ENCODE assay signal across 1 mouse cellular context in the genomic region with DNA sequence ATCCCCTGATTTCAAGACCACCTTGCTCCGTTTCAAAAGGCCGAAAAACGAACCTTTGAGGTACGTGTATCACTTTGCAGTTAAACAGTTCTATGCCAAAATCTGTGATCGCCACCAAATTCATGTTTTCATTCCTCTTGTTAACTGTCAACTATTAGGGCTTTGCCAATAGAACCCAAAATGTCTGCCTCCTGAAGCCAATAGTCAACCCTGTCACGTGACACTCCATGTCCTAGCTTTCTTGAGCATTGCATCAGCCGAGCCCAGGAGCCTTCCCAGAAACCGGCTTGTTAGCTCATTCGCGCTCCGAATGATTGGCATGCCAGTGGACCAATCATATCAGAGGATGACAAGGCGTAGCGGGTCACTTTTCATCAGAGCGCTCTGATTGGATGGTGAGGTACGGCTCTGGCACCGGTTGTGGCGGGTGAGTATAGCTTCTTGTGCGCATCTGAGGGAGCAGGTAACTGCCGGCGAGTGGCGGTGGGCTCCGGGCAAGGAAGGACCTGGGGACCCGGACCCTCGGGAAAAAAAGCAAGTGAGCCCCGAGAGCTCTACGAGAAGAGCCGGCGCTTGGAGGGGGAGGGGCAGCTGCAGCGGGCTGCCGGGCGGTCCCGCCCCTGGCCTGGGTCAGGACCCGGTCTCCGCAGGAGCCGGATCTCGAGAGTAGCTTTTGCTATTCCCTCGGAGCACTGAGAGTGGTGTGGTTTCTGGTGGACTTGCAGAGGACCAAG.
A peak's percentile ranks its signal among the peaks of the same experiment; 100 is the strongest.
TF ChIP-seq lines count a peak whose summit lies in the region.

No protein-coding gene starts in this region.

TF ChIP-seq in MEL, 35 proteins besides CTCF, POLR2A, EP300 and RAD21:
- TF ChIP-seq RCOR1 (IDR thresholded peaks at IDR 0.05; ENCODE audit: low read depth, low read length) (no peak), CHD1 (IDR thresholded peaks at IDR 0.05; ENCODE audit: low read depth, low read length) (no peak), UBTF (IDR thresholded peaks at IDR 0.05; ENCODE audit: borderline replicate concordance, insufficient read depth, low read depth, low read length) (no peak), TBP (IDR thresholded peaks at IDR 0.05; ENCODE audit: low read depth, low read length) (peak; percentile 91; the same call in 1 of the 2 replicates), JUND (IDR thresholded peaks at IDR 0.05; ENCODE audit: low read depth, low read length) (peak; percentile 88; the same call in 1 of the 2 replicates), MAFK (IDR thresholded peaks at IDR 0.05; ENCODE audit: borderline replicate concordance, low read depth, low read length) (no peak), NRF1 (IDR thresholded peaks at IDR 0.05; ENCODE audit: insufficient read depth, low read depth, low read length, poor library complexity, severe bottlenecking) (peak; percentile 50; the same call in 1 of the 2 replicates), SIN3A (IDR thresholded peaks at IDR 0.05; ENCODE audit: low read length) (peak; percentile 78; the same call in 1 of the 2 replicates), MEF2A (IDR thresholded peaks at IDR 0.05; ENCODE audit: extremely low read depth, insufficient replicate concordance, low read depth, low read length, poor library complexity, severe bottlenecking) (no peak), NELFE (IDR thresholded peaks at IDR 0.05; ENCODE audit: low read depth, low read length) (peak; percentile 94), ZNF384 (IDR thresholded peaks at IDR 0.05; ENCODE audit: low read depth, low read length) (no peak), ZMIZ1 (IDR thresholded peaks at IDR 0.05; ENCODE audit: low read depth, low read length) (peak; percentile 89), TAL1 (IDR thresholded peaks at IDR 0.05; ENCODE audit: low read length) (no peak), MAX (IDR thresholded peaks at IDR 0.05; ENCODE audit: low read length) (peak; percentile 98), POLR2AphosphoS5 (IDR thresholded peaks at IDR 0.05; ENCODE audit: borderline replicate concordance, low read depth, low read length) (no peak), CHD2 (IDR thresholded peaks at IDR 0.05; ENCODE audit: low read length) (peak; percentile 91), MXI1 (IDR thresholded peaks at IDR 0.05; ENCODE audit: low read depth, low read length) (peak; percentile 71), E2F4 (IDR thresholded peaks at IDR 0.05; ENCODE audit: borderline replicate concordance, low read depth, low read length) (peak; percentile 93), HCFC1 (IDR thresholded peaks at IDR 0.05; ENCODE audit: low read depth, low read length) (peak; percentile 85), POLR2AphosphoS2 (IDR thresholded peaks at IDR 0.05; ENCODE audit: low read length) (peak; percentile 98), GATA1 (IDR thresholded peaks at IDR 0.05; ENCODE audit: low read depth, low read length) (no peak), KAT2A (conservative IDR thresholded peaks at IDR 0.05; ENCODE audit: low read depth, low read length) (peak; percentile 71), BHLHE40 (IDR thresholded peaks at IDR 0.05; ENCODE audit: borderline replicate concordance, low read depth, low read length) (peak; percentile 90; the same call in 1 of the 2 replicates), MYC (IDR thresholded peaks at IDR 0.05; ENCODE audit: low read depth, low read length) (peak; percentile 96), SMC3 (IDR thresholded peaks at IDR 0.05; ENCODE audit: low read depth, low read length) (no peak), USF1 (IDR thresholded peaks at IDR 0.05; ENCODE audit: low read depth, low read length) (peak; percentile 100), MYB (IDR thresholded peaks at IDR 0.05; ENCODE audit: low read depth, low read length) (no peak), MAZ (IDR thresholded peaks at IDR 0.05; ENCODE audit: low read depth, low read length) (no peak; the same call in 1 of the 2 replicates), TCF12 (IDR thresholded peaks at IDR 0.05; ENCODE audit: low read depth, low read length) (peak; percentile 51), USF2 (IDR thresholded peaks at IDR 0.05; ENCODE audit: borderline replicate concordance in 1 of 2, insufficient read depth in 1 of 2, low read depth in 1 of 2, low read length in 2 of 2) (peak; percentile 95 to 96), ELF1 (IDR thresholded peaks at IDR 0.05; ENCODE audit: low read depth, low read length) (no peak; the same call in 1 of the 2 replicates), GABPA (IDR thresholded peaks at IDR 0.05; ENCODE audit: low read depth, low read length) (no peak), ZC3H11A (IDR thresholded peaks at IDR 0.05; ENCODE audit: low read depth, low read length) (no peak), ETS1 (IDR thresholded peaks at IDR 0.05; ENCODE audit: low read depth, low read length) (peak; percentile 51; the same call in 1 of the 2 replicates), ZKSCAN1 (IDR thresholded peaks at IDR 0.05; ENCODE audit: low read depth, low read length) (no peak)
